Mouse (Mus musculus) heart, adult 9 months (tissue): ENCODE results near the gene Gpsm1.

Experiments
- DNase-seq, 2 experiments: peaks; one replicate each; pipeline ENCODE4 v3.0.0; 2022; ENCODE audit warnings: low spot score in 2 of 2

Gene Gpsm1

DNA sequence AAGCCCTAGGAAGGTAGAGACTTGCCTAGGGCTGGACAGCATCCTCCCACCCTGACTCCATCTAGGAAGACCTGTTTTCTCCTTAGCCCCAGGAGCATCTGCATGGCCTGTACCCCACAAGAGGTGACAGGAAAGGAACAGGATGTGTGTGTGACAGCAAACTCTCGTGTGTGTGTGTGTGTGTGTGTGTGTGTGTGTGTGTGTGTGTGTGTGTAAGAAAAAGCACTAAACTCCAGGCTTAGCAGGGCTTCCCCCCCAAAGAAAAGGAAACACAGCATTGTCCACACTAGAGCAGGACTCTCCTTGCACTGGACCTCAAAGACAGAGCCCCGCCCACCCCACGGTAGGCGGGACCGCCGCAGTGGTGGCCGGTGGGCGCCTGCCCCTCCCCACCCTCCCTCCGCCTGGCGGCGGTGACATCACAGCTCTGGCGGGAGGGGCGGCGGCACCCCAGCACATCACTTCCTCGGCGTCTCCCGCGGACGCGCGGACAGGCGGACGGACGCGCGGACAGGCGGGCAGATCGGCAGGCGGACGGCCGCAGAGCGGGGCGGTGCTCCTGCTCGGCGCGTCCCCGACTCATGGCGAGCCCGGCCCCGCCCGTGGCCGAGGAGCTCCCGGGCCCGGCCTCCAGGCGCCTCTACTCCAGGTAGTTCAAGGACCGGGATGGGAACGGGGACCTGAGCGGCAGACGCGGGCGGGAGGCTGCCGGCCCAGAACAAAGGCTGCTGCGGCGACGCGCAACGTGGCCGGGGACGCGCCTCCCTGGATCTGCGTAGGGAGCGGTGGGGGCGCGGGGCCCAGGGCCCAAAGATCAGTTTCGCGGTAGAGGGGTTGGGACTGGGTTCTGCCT is at the start of gene Gpsm1:
Gene Gpsm1 (plus strand): TSS at position 444 of the 853 bp plus-strand sequence.
- peak; percentile 82 to 85 for DNase-seq

DNA sequence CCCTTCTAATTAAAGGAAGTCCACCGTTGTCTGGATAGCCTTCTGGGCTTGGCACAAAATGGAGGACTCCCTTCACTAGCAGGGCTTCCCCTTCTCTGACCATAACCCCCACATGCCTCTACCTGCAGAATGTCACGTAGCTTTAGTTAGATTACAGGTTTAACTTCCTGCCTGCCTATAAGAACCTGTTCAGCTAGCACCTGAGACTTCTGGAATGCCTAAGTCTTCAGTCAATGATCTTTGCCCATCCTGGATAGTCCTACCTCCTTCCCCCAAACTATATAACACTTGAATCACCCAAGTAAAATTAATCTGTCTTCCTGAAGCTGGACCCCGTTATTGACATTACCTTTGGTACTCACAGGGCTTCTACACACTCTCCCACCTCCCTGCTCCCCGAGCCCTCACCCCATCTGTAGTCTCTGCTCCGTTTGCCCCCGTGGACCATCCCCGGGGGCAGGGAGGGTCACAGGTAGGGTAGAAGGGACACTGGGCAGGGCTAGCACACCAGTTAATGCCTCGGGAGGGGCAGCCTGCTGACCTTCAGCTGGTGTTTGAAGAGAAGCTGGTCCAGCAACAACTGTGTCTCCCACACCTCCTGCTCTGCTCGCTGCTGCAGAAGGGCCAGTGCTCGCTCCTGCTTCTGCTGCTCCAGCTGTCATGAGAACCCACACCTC is 49.1 kb upstream of the Gpsm1 start:
- DNase-seq, result no peak

DNA sequence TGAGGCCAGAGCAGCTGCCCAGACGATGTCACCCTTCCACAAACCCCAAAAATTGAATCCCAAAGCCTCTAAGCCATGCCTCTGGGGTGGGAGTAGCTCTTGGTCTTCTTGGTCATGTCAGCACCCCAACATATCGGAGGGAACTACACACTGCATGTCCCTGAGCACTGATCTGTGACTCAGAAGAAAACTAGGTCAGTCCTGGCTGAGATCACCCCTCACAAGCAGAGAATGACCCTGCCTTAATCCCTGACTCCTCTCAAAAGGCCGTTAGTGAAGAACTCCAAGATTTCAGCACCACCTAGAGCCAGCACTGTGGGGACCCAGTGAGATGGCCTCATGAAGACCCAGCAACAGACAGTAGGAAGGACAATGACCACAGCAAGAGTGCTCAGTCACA is 47.1 kb upstream of the Gpsm1 start:
- no peak for DNase-seq

DNA sequence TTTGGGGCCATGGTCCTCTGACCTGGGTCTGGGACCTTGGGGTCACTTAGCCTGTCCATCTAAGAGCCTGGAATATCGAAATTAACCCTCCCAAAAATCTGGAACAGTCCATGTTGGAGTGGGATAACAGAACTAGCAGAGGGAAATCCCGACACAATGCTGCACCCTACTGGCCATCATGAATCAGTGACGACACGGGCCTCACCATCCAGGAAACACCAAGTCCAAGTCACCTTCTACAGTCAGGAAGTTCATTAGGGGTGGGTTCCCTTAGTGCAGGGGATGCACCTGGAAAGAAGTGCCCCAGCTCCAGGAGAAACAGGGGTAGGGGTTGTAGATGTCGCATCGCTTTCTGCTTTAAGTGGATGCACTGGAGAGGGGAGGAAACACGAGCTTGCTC is 41.7 kb upstream of the Gpsm1 start:
- peak; percentile 20 to 53 for DNase-seq

DNA sequence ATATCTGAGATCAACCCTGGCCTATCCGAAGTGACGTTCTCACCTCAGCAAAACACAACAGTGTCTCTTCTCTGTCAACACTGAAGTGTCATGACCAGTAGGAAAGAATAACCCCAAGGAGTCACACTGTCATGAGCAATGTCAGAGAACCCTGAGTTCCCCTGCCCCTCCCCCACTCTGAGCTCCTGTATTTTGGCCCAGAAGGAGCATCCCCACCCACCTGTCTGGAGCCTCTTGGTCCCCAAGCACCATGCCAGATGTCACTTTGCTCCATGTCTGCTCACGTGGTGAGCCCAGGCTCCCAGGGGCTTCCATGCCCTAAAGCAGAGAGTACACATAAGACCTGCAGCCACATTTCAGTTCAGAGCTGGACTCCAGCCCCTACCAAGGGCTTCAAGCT is 35.6 kb upstream of the Gpsm1 start:
- no peak for DNase-seq

DNA sequence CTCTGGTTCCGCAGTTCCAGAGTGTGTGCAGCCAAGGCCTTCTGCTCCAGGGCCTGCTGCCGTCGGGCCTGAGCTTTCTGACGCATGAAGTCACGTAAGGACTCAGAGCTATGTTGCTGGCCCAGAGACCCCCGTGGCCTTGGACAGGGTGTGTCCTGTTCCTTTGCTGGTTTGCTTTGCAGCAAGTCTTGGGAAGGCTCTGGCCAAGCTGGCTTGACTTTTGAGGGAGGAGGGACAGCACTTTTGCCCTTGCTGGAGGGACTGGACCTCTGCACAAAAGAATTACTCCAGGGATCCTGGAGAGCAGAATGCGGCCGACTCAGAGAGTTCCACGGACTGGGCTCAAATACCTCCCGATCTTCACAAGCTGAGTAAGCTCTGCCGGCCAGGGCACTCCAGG is 34.7 kb upstream of the Gpsm1 start:
- DNase-seq, result no peak

DNA sequence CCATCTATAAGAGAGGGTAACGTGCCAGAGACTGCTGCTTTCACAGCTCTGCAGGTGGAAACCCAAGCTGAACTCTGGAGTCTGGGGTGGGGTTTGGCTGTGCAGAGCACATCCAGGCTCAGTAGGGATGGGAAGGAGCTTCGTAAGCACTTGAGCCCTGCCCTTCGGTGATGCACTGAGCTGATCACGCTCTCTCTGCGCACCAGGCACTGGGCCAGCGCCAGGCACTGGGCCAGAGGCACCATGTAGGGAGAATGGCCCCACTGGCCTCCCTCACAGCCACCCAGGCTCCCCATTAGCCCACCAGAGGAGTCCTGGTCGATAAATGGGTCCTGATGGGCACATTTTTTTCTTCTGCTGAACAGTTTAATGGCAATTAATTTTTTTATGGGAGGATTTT is 29.5 kb upstream of the Gpsm1 start:
- no peak for DNase-seq

DNA sequence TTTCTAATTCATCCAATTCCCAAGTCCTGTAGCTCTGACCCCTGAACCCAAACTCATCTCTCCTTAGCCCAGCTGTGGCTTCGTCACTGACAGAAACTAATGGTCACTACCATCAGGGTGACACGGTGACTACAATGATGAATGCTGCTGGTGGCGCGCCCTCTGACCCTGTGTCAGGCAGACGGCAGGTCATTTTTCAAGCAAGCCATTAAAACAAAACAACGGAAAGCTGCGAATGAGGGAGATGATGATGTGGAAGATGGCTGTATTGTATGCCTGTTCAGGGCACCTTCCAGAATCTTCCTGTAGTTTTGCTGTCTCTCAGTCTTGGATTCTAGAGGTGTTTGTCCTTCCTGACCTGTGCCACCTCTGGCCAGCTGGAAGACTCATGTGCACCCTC is 28.9 kb upstream of the Gpsm1 start:
- no peak for DNase-seq

DNA sequence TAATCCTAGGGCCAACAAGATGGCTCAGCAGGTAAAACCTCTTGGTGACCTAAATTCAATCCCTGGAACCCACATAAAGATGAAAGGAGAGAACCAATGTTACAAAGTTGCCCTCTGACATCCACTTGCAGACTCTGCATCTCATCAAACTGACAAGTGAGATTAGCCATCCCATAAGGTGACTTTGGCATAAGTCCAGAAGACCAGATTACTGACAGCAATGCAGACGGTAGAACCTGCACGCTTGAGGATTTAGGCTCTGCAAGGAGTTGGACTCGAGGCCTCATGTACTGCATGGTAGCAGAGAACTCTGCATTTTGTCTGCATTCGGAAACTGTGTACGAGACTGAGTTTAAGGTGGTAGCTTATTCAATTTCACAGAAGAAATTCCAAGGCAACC is 25.2 kb upstream of the Gpsm1 start:
- DNase-seq, result no peak

DNA sequence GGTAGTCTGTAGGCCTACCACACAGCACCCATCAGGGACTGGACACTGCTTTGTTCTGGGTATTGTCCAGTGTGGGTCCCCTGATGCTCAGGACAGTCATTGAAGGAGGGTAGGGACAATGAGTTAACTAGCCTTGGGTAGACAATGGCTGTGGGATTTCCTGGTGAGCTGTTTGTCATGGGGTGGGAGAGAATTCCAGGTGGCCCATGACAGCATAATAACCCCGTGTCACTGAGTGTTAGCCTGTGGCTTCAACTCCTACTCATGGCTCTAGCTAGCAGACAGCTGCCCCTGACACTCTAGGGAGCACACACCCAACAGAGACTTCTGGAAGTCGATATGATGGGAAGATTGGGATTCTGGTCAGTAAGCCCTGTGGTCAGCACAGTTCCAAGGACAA is 20.9 kb upstream of the Gpsm1 start, which contains the start of gene Ccdc187:
Gene Ccdc187 (minus strand): TSS at position 101 of the 400 bp plus-strand sequence.
- no peak for DNase-seq

DNA sequence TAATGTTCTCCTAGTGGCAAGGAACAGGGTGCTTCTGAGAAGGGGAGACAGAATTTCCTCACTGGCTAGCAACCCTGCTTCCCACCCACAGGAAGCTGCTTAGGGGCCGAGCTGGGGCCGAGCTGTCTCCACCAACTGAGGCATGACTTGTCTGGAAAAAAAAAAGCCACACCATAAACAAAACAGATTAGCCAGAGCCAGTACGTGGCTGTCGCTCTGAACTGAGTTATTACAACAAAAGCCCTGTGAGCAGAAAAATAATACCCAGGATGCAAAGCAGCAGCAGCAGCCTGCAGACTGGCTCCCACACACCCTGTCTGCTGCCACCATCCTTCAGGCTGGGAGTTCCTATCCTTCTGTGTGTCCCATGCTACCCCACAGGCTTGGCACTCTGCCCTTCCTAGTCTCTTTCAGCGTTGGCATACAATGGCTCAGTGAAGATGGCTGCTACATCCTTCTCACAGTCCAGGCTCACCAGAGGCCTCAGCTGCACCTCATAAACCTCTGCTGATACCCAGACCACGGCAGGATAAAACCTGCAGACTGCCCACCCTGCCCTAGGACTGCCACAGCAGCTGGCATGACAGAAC is 18.6 kb upstream of the Gpsm1 start:
- DNase-seq, result no peak

DNA sequence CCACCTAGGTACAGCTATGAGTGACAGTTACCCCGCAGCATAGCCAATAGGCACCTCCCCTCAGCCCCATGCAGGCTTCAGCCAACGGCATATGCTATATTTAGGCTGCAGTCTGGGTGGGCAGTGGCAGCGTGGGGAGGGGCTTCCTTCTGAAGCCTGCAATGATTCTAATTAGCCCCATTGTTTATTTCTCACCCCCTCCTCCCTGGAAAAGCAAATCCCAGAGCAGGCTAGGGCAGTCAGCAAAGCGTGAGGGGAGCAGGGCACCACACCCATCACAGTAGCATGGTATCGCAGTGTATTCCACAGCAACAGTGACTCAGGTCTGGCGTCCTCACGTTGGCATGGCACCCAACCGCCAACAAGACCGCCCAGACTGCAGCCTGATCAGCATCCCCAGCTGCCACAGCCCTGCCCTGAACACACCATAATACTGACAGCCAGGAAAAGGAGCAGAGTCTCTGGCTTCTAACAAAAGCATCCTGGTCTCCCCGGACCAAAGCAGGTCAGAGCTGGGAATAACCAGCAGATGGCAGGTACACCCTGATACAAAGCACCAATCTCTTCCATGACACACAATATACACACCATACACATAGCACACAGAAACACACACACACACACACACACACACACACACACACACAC is 17.0 kb upstream of the Gpsm1 start:
- DNase-seq, result no peak

DNA sequence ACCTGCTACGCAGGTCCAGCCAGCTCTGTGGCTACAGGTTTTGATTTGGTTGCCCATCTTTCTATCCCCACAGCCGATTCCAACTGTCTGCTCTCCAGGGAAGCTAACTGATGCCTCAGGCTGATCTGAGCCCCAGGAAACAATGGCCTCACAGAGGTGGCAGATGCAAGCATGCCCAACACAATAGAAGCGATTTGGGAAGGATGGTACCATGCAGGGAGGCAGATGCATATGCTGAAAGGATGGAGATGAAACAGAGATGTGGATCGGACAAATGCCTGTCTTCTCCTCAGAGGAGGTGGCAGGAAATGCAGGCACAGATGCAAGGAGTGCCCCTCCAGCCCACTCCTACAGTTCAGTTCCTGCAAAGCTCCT is 16.5 kb upstream of the Gpsm1 start:
- DNase-seq, result no peak

DNA sequence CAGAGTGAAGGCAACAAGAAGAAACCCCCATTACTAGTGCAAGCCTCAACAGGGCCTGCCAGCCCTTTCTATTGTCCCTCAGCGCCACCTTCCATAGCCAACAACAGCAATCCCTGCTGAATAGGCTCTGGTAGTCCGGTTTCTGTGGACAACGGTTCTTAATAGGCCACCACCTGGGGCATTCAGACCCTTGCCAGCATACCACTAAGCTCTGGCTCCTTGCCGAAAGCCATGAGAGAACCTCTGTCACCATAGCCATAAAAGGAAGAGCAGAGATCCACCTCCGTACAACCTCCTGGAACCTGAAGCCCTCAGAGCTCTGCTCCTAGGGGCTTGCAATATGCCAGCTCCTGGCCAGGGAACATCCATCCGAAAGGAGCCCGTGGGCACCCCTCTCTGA is 16.0 kb upstream of the Gpsm1 start:
- no peak for DNase-seq

DNA sequence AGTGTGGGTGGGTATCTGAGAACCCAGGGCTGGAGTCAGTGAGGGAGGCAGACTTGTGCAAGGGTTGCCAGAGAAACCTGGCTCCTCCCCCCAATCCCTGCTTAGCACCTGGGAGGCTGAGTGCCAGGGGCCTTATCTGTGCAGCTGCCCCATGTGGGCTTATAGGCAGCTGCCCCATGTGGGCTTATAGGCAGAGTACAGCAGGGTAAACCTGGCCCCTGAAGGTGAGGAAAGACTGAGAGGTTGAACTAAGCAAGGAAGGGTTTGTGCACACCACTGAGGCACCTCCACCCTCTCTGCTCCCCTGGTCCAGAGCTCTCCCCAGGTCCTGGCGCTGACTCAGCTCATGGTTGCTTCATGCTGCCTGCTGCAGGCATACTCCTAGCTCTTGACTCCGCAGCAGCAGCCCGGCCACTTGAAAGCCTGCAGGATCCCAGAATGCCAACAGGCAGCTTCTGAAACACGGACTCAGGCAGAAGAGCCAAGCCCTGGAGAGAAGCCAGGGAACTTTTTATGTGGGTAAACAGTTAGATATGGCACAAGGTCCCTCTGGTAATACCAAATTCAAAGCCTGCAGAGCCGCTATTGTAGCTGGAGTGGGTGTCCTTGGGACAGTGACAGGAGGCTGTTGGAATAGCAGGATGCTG is 15.0 kb upstream of the Gpsm1 start:
- no peak for DNase-seq

DNA sequence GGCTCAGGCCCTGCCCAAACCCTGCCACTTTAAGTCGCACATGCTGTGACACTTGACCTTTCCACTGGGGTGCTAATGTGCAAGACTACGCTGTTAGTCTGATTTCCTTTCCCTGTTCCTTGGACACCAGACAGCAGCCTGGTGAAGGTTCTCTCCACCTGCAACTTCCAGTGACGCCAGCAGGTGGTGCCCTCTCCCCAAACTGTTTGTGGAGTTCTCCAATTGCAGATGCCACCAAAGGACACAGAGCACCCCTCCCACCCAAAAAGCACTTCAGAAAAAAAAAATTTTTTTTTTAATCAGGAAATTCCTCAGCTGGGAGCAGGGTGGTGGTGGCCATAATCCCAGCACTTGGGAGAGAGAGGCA is 14.5 kb upstream of the Gpsm1 start:
- peak; percentile 72 to 87 for DNase-seq

DNA sequence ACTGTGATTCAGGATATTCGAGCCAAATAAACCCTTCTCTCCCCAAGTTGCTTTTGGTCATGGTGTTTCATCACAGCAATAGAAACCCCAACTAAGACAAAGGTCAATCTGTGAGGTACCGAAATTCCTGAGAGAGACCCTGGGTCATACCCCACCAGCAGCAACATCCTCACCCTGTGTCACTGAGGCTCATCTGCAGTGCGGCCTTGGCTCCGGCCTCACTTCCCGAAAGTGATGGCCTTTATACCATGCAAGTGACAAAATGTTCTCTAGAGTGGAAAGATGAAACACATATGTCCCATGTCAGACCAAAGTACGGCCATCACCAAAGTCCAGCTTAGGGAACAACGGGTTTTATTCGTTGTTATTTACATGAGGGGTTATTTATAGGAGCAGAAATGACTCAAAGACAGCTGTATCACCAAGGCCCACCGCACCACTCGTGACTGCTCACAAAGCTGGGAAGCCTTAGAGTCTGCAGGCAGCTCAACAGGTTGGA is 13.3 kb upstream of the Gpsm1 start:
- no peak for DNase-seq

DNA sequence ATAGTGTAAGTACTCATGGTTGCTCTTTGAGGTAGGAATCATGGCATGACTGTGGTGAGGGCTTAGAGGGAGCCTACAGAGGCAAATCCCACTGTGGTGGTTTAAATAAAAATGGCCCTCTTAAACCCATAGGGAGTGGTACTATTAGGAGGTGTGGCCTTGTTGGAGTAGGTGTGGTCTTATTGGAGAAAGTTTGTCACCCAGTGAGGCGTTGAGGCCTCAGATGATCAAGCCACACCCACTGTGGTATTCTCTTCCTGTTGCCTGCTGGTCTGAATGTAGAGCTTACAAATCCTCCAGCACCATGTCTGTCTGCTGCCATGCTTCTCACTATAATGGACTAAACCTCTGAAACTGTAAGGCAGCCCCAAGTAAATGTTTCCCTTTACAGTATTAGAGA is 10.6 kb upstream of the Gpsm1 start:
- DNase-seq, result no peak

DNA sequence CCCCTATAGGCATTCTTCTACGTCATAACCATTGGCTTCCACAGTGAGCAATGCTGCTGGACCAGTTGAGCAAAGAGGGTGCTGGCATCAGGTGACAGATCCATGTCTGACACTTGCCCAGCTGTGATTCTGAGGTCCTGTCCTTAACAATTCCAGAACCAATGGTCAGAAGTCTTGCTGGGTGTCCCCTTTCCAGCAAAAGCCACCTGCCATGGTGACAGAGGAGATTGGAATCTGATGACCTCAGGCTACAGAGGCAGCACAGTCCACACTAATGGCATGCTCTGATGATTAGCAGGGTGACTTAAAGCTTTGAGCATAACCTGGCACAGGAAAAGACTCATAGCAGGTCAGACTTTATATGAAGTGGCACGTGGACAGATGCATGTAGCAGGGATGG is 9.8 kb upstream of the Gpsm1 start:
- no peak for DNase-seq

DNA sequence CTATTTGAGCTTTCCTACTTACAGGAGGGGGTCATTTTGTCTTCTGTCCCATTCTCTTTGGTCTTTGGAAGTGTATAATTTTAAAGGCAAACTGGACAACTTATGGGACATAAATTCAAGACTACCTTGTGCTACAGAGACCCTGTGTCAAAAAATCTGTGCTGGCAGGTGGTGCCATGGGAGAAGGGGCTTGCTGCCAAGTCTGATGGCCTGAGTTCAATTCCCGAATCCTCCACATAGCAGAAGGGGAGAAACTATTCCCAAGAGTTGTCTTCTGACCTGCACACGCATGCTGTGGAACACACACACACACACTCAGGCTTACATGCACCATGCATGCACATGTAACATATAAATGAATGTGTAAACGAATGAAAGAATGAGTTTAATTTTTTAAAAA is 8.6 kb upstream of the Gpsm1 start:
- no peak for DNase-seq

DNA sequence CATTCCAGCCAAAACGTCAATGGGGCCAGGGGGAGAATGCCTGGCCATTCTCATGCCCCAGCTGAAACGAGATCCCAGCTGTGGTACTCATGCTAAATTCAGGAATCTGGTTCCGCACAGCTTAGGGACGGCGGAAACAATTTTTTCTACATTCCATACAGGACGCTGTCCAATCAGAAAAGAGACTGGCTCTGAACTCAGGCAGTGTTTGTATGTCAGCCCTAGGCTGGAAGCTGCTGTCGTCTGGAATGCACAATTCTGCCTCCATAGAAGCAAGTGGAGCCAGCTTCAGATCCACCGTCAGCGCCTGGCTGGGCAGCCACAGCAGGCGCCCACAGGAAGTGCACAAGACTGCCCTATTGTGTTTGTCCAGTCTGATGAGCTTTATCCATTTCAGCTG is 5.6 kb upstream of the Gpsm1 start:
- no peak for DNase-seq

DNA sequence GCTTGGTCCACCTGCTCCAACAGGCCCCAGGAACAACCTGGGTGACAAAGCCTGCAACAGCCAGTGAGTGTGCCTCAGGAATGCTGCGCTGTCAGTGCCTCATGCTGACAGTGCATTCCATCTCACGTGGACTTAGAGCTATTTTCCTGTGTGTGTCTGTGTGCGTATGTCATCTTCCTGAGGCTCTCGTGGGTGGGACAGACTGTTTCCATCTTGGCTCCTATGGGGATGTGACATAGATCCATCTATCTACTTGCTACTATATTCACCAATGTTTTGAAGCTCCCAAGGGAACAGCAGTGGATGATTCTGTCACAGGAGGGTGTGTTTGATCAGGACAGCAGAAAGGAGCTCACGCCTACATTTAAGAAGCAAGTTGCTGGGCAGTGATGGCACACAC is 3.4 kb upstream of the Gpsm1 start:
- DNase-seq, result no peak
